In genomic region chr15:10242250-10242649, GRCm38 (mm10) we compare ENCODE assay signal across 24 mouse cellular contexts.
"Had no signal": no experiment of that assay in that cellular context is flagged by ENCODE, and none has a peak within 500 bp of the region (broad histone marks: within the 10 kb centered on the region; RNA-seq: fewer than 3 reads in every experiment).

No protein-coding gene starts in this region.

- H3K27me3 ChIP-seq: embryonic facial prominence, embryonic 12.5 days; embryonic facial prominence, embryonic 13.5 days; embryonic facial prominence, embryonic 15.5 days; forebrain, embryonic 12.5 days; forebrain, embryonic 13.5 days; forebrain, embryonic 15.5 days had no signal

- H3K27ac ChIP-seq: embryonic facial prominence, embryonic 10.5 days; embryonic facial prominence, embryonic 12.5 days; embryonic facial prominence, embryonic 13.5 days; embryonic facial prominence, embryonic 15.5 days; forebrain, embryonic 10.5 days; forebrain, embryonic 12.5 days; forebrain, embryonic 13.5 days; forebrain, embryonic 15.5 days; gastrocnemius, adult 2 months; heart, adult 2 months had no signal

- H3K4me3 ChIP-seq: embryonic facial prominence, embryonic 10.5 days; embryonic facial prominence, embryonic 12.5 days; embryonic facial prominence, embryonic 13.5 days; embryonic facial prominence, embryonic 15.5 days; erythroblast, embryonic 14.5 days; forebrain, embryonic 10.5 days; forebrain, embryonic 12.5 days; forebrain, embryonic 13.5 days; forebrain, embryonic 15.5 days; gastrocnemius, adult 2 months; heart, adult 2 months had no signal

- H3K4me1 ChIP-seq: embryonic facial prominence, embryonic 10.5 days; embryonic facial prominence, embryonic 12.5 days; embryonic facial prominence, embryonic 13.5 days; embryonic facial prominence, embryonic 15.5 days; forebrain, embryonic 10.5 days; forebrain, embryonic 12.5 days; forebrain, embryonic 13.5 days; forebrain, embryonic 15.5 days had no signal

- H3K9ac ChIP-seq: embryonic facial prominence, embryonic 13.5 days; embryonic facial prominence, embryonic 15.5 days; forebrain, embryonic 12.5 days; forebrain, embryonic 13.5 days; forebrain, embryonic 15.5 days; forebrain, postnatal 0 days had no signal

- H3K36me3 ChIP-seq: embryonic facial prominence, embryonic 10.5 days; embryonic facial prominence, embryonic 12.5 days; embryonic facial prominence, embryonic 13.5 days; embryonic facial prominence, embryonic 15.5 days; forebrain, embryonic 10.5 days; forebrain, embryonic 12.5 days; forebrain, embryonic 15.5 days had no signal

- DNase-seq: cerebellum, adult 8-10 months; cerebellum, adult 9-10 months; cerebellum, adult 9-11 months; cerebellum, postnatal 10 days; cerebellum, postnatal 14 days; cerebellum, postnatal 25 days; cerebellum, postnatal 36 days; embryo, embryonic 11 days; forebrain, postnatal 0 days; gastrocnemius, adult 2 months; gastrocnemius, postnatal 10 days; gastrocnemius, postnatal 14 days; gastrocnemius, postnatal 25 days; gastrocnemius, postnatal 36 days; heart, adult 2 months had no signal
